Mouse (Mus musculus) embryonic stem cell, embryonic (primary cell): ENCODE results near the gene Rgs19.

Source experiments
- CTCF ChIA-PET, 4 experiments: fragments of 300-600 bp in 2 of 4; fragments of 350-600 bp in 2 of 4; sonication (Branson Sonifier 250); formaldehyde crosslinking; loops; one replicate each; lab custom pipeline; 2022; ENCODE audit warnings: inconsistent platforms in 2 of 4; lab: Charles Lee
- POLR2A ChIA-PET, 4 experiments: fragments of 300-600 bp in 2 of 4; fragments of 350-600 bp in 2 of 4; sonication (Branson Sonifier 250); formaldehyde crosslinking; loops; one replicate each; lab custom pipeline; 2022; ENCODE audit warnings: antibody characterized with exemption in 4 of 4, inconsistent platforms in 1 of 4; lab: Charles Lee

The Rgs19 gene

GRCm38 (mm10) chr2:181691571-181691970 is 2.2 kb downstream of the Rgs19 start:
- CTCF ChIA-PET = interaction anchor here in 2 of 4 experiments (1.7 to 2.5 kb wide), 2 partner anchors 12 kb away, joined by 7 to 8 read pairs; partner anchors contain the start of gene Tcea2 (in 1 of the 2)
- POLR2A ChIA-PET = interaction anchor here in 1 of 4 experiments (0.9 to 2.9 kb wide), 4 partner anchors 11 to 18 kb away, joined by 3 to 12 read pairs (median 8); partner anchors contain the start of gene Tcea2

- ChIA-PET POLR2A (interaction anchor here in 2 of 4 experiments (1.3 to 3.4 kb wide), 3 partner anchors 10 to 28 kb away, joined by 3 to 18 read pairs (median 11); partner anchors contain the start of gene Tcea2 (in 1 of the 2)), CTCF (interaction anchor here in 1 of 4 experiments (2.5 kb wide), 1 partner anchor 12 kb away, joined by 8 read pairs; the partner anchor contains the start of gene Tcea2)
Measured at GRCm38 (mm10) chr2:181691083-181691482, 2.7 kb downstream of the Rgs19 start.

- ChIA-PET POLR2A (interaction anchor here in 3 of 4 experiments (0.6 to 3.4 kb wide), 7 partner anchors 8 to 226 kb away, joined by 3 to 18 read pairs (median 3); partner anchors contain the start of gene Tcea2 (in 2 of the 3)), CTCF (interaction anchor here in 3 of 4 experiments (1.0 to 2.9 kb wide), 3 partner anchors 10 to 11 kb away, joined by 4 to 17 read pairs (median 8); partner anchors contain the start of gene Tcea2 (in 2 of the 3))
Measured at GRCm38 (mm10) chr2:181689466-181690160, 4.2 kb downstream of the Rgs19 start.

- ChIA-PET CTCF (interaction anchor here in 1 of 4 experiments (2.9 kb wide), 1 partner anchor 9 kb away, joined by 17 read pairs; the partner anchor contains the start of gene Tcea2), POLR2A (interaction anchor here in 1 of 4 experiments (0.7 kb wide), 1 partner anchor 9 kb away, joined by 3 read pairs; no protein-coding TSS in a partner anchor)
Measured at GRCm38 (mm10) chr2:181687586-181687985, 6.2 kb downstream of the Rgs19 start.

GRCm38 (mm10) chr2:181685686-181686085 is 8.1 kb downstream of the Rgs19 start:
- CTCF ChIA-PET = no interaction called here

GRCm38 (mm10) chr2:181684713-181685112 is 9.1 kb downstream of the Rgs19 start:
- CTCF ChIA-PET = no interaction called here
- POLR2A ChIA-PET = no interaction called here

More at GRCm38 (mm10) chr2:181685686-181686085, 8.1 kb downstream of the Rgs19 start:
- POLR2A ChIA-PET = no interaction called here

- POLR2A ChIA-PET = interaction anchor here in 3 of 4 experiments (0.6 to 1.7 kb wide), 4 partner anchors 9 to 82 kb away, joined by 3 to 5 read pairs (median 4); no protein-coding TSS in a partner anchor
Measured at GRCm38 (mm10) chr2:181683381-181683780, 10.4 kb downstream of the Rgs19 start.

GRCm38 (mm10) chr2:181681978-181682377 is 11.8 kb downstream of the Rgs19 start:
- POLR2A ChIA-PET = interaction anchor here in 2 of 4 experiments (1.1 to 4.1 kb wide), 7 partner anchors 8 to 23 kb away, joined by 3 to 20 read pairs (median 4); partner anchors contain the start of gene Rgs19 (in 2 of the 2)
- CTCF ChIA-PET = interaction anchor here in 1 of 4 experiments (1.1 kb wide), 1 partner anchor 292 kb away, joined by 3 read pairs; no protein-coding TSS in a partner anchor

More at GRCm38 (mm10) chr2:181683381-181683780, 10.4 kb downstream of the Rgs19 start:
- CTCF ChIA-PET = interaction anchor here in 1 of 4 experiments (1.3 kb wide), 1 partner anchor 20 kb away, joined by 3 read pairs; no protein-coding TSS in a partner anchor

GRCm38 (mm10) chr2:181680716-181681117 is 13.1 kb downstream of the Rgs19 start:
- CTCF ChIA-PET = interaction anchor here in 3 of 4 experiments (0.6 to 5.8 kb wide), 7 partner anchors 9 to 494 kb away, joined by 3 to 97 read pairs (median 6); partner anchors contain the start of genes Ppdpf (in 1 of the 3) and Sox18 (in 1 of the 3)
- POLR2A ChIA-PET = interaction anchor here in 3 of 4 experiments (0.6 to 4.1 kb wide), 13 partner anchors 9 to 310 kb away, joined by 3 to 20 read pairs (median 4); partner anchors contain the start of genes Rgs19 (in 2 of the 3), Polr3k (in 1 of the 3) and Sox18 (in 1 of the 3)

GRCm38 (mm10) chr2:181679951-181680715 is 13.6 kb downstream of the Rgs19 start, which contains the start of gene Tcea2:
Tcea2 (plus strand) TSS chr2:181680310.
- CTCF ChIA-PET = interaction anchor here (0.6 to 5.8 kb wide), 47 partner anchors 9 to 1023 kb away, joined by 3 to 160 read pairs (median 6); partner anchors contain the start of genes Dnajc5 (in 1 of the 4), Gm29797 (in 1 of the 4), Polr3k (in 1 of the 4) and Ppdpf (in 1 of the 4)
- POLR2A ChIA-PET = interaction anchor here in 3 of 4 experiments (0.5 to 4.1 kb wide), 26 partner anchors 9 to 646 kb away, joined by 3 to 20 read pairs (median 5); partner anchors contain the start of genes Dnajc5 (in 2 of the 3), Rgs19 (in 2 of the 3), Polr3k (in 1 of the 3) and Samd10 (in 1 of the 3)

GRCm38 (mm10) chr2:181678780-181679179 is 15.0 kb downstream of the Rgs19 start:
- ChIA-PET CTCF (interaction anchor here (0.5 to 5.8 kb wide), 145 partner anchors 8 to 1021 kb away, joined by 3 to 160 read pairs (median 4); partner anchors contain the start of genes Dnajc5 (in 3 of the 4), Gm29797 (in 2 of the 4), Polr3k (in 2 of the 4) and Samd10 (in 2 of the 4)), POLR2A (interaction anchor here (0.5 to 4.1 kb wide), 42 partner anchors 8 to 1041 kb away, joined by 3 to 20 read pairs (median 4); partner anchors contain the start of genes Dnajc5 (in 3 of the 4), Rgs19 (in 2 of the 4), Samd10 (in 2 of the 4) and Arfrp1 (in 1 of the 4))

- ChIA-PET POLR2A (interaction anchor here in 3 of 4 experiments (0.6 to 3.2 kb wide), 10 partner anchors 8 to 307 kb away, joined by 3 to 18 read pairs (median 7); partner anchors contain the start of genes Gm29797 (in 1 of the 3), Lkaaear1 (in 1 of the 3), Rgs19 (in 1 of the 3) and Samd10 (in 1 of the 3)), CTCF (interaction anchor here (0.5 to 5.8 kb wide), 19 partner anchors 11 to 539 kb away, joined by 3 to 160 read pairs (median 5); partner anchors contain the start of genes Gm29797 (in 1 of the 4) and Polr3k (in 1 of the 4))
Measured at GRCm38 (mm10) chr2:181677755-181678098, 16.1 kb downstream of the Rgs19 start.

GRCm38 (mm10) chr2:181677096-181677754 is 16.6 kb downstream of the Rgs19 start:
- CTCF ChIA-PET = interaction anchor here (0.5 to 5.8 kb wide), 10 partner anchors 16 to 155 kb away, joined by 3 to 160 read pairs (median 3); partner anchors contain the start of gene Gm29797 (in 1 of the 4)

GRCm38 (mm10) chr2:181676424-181676823 is 17.4 kb downstream of the Rgs19 start:
- POLR2A ChIA-PET = interaction anchor here in 2 of 4 experiments (0.6 to 2.2 kb wide), 6 partner anchors 13 to 25 kb away, joined by 3 to 11 read pairs (median 4); partner anchors contain the start of gene Lkaaear1 (in 1 of the 2)
- CTCF ChIA-PET = interaction anchor here in 3 of 4 experiments (0.6 to 5.8 kb wide), 9 partner anchors 15 to 714 kb away, joined by 3 to 160 read pairs (median 3); partner anchors contain the start of genes Gm29797 (in 1 of the 3) and Polr3k (in 1 of the 3)

More at GRCm38 (mm10) chr2:181677096-181677754, 16.6 kb downstream of the Rgs19 start:
- POLR2A ChIA-PET = interaction anchor here in 2 of 4 experiments (0.5 to 2.2 kb wide), 6 partner anchors 14 to 179 kb away, joined by 3 to 11 read pairs (median 4); partner anchors contain the start of gene Lkaaear1 (in 1 of the 2)

- ChIA-PET CTCF (interaction anchor here in 1 of 4 experiments (4.7 kb wide), 1 partner anchor 15 kb away, joined by 160 read pairs; the partner anchor contains the start of gene Gm29797), POLR2A (interaction anchor here in 3 of 4 experiments (1.1 to 1.7 kb wide), 3 partner anchors 12 to 14 kb away, joined by 3 to 4 read pairs (median 4); no protein-coding TSS in a partner anchor)
Measured at GRCm38 (mm10) chr2:181675454-181675853, 18.3 kb downstream of the Rgs19 start.
